Mouse (Mus musculus) ES-E14 (cell line): ENCODE measurements around the gene Dnmbp.

ENCODE experiments used
- ZC3H11A ChIP-seq: IDR thresholded peaks from 2 replicates; pipeline ENCODE4 v1.6.1; 2012; ENCODE audit warnings: low read depth, mild to moderate bottlenecking, inconsistent platforms, low read length, borderline replicate concordance
- ZNF384 ChIP-seq: IDR thresholded peaks from 2 replicates; pipeline ENCODE4 v1.6.1; 2012; ENCODE audit warnings: low read depth, low read length, inconsistent platforms

DNA sequence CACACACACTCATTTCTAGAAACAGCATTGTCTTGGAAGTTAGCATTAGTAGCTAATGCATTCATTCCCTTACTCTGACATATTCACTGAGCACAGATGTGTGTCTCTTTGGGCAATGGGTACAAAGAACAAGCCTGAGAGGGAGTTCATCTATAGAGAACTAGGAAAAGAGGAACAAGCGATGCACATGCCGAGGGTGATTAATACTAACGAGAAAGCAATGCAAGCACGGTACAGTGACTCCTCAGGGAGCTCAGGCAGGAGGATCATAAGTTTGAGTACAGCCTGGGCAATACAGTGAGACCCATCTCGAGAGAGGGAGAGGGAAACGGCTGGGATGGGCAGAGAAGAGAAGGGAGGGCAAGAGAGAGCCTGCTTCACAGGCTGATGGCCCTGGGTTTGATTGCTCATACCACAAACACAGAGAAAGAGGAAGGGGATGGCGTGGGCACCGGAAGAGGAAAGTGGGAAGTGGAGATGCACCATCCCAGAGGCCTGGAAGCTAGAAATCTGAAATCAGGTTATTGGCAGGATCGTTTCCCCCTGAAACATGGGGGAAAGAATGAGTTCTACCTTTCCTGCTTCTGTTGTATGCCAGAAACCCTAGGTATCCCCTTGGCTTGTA is 138.5 kb downstream of the Dnmbp start:
- no peak for TF ChIP-seq ZNF384
- no peak for TF ChIP-seq ZC3H11A
